Mouse (Mus musculus): ENCODE measurements around the gene Olfr133.
"Not testable (repeated sequence)": the region's sequence is repeated elsewhere in the genome, so short reads cannot be mapped to it uniquely, and the experiment has no call there.

The Olfr133 gene

DNA sequence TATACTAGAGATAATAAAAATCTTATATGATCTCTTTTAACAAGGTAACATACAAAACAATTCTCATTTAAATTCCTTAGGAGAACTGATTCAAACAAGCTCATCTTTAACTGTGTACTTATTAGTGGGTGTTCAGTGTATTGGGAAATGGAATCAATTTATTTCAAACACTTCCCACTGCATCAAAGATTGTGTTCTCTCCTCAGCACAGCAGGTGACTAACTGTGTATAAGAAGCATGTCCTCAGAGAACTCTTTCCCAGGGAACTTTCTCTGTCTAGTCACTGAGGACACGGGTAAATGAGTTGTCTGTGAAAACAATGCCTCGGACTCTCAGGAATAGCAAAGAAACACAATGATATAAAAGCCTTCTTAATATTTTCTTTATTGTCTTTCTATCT, at the start of gene Olfr133:
Gene Olfr133, plus strand, starts transcription at position 301 of the 400 bp plus-strand sequence.
- no peak for DNase-seq

DNA sequence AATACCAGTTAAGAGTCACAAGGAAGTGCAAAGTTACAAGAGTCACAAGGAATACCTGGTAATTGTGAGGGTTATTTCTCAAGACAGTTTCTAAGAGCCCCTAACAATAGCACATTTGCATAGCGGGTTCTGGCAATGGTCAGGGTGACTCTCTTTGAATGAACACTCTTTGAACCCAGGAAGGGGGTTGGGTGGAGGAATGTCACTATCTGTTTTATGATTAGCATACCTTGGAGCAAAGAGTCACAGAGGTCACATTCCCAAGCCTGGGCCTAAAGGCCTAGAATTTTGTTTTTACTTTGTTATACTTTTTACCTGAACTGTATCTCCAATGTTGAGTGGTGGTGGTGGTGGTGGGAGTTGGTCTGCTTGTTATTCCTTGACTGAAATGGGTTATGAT, 20.9 kb upstream of the Olfr133 start:
- DNase-seq: not testable (repeated sequence)

DNA sequence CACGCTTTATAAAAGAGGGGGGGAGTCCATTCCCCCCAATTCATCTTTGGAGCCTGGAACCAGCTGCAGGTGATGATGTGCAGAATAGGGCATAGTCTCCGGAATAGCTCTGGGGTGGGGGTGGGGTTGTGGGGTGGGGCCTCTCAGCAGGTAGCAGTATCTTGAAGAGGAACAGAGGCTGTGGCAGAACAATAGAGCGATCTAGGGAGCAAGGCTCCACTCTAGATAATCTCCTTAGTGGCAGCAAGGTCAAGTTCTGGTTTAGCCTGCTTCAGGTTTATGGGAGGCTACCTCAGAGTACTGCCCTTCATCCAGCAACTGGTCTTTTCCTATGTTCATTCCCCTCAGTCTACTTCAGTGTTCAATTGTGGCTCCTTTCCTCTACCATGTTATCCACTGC, 19.7 kb upstream of the Olfr133 start:
- not testable (repeated sequence) for DNase-seq

DNA sequence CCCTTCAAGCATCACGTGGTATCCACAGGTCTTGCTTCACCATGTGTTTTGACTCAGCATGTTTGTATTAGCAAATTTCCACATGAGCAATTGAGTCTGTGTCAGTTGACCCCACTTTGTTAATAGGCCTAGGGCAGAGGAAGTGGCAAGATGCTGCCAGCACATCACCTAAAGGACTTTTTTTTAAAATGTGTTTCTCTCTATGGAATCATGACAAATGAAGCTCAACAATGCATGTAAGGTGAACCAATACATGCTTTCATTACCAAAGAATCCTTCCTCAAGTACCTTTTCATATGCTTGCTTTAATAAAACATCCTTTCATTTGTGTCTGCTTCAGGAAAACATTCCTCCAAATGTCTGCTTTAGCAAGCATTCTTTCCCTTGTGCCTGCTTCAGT, 10.7 kb upstream of the Olfr133 start, which contains the start of gene Olfr132:
Gene Olfr132, minus strand, starts transcription at position 101 of the 400 bp plus-strand sequence.
- DNase-seq: no peak

DNA sequence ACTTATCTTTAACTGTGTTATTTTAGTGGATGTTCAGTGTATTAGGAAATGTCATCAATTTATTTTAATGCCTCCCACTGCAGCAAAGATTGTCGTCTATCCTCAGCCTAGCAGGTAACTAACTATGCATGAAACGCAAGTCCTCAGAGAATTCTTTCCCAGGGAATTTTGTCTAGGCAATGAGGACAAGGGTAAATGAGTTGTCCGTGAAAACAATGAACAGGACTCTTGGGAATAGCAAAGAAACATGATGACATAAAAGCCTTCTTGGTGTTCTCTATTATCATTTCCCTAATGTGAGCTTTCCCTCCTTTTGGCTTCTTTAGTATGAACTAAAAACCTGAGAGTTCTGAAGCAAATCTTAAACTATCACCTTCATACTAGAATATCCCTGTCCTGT, 26.0 kb downstream of the Olfr133 start, which contains the start of gene Olfr134:
Gene Olfr134, plus strand, starts transcription at position 301 of the 400 bp plus-strand sequence.
- DNase-seq: no peak
